Mouse (Mus musculus): ENCODE results near the gene C3ar1. TPM values are rescaled to one million over a fixed set of nuclear protein-coding genes. Genes with fewer than 3 reads are reported as not detected.

C3ar1 gene
- polyA plus RNA-seq, 1 experiment, result 6.4 TPM

Other genes starting within 250 kb of the C3ar1 start
- 0.04 TPM in 1 of 2 replicates, not detected in the other for gene Gdf3, start 246.1 kb downstream of the C3ar1 start, polyA plus RNA-seq (2012; rRNA removed)
- gene Dppa3, start 229.8 kb downstream of the C3ar1 start, polyA plus RNA-seq (2012; rRNA removed), result 0.27 and 0.29 TPM in 2 replicates
- 0.07 and 0.12 TPM in 2 replicates for gene Nanog, start 148.7 kb downstream of the C3ar1 start, polyA plus RNA-seq (2012; rRNA removed)
- gene Slc2a3, start 54.5 kb downstream of the C3ar1 start, polyA plus RNA-seq (2012; rRNA removed), result 5.1 and 5.9 TPM in 2 replicates
- 7.2 and 15.7 TPM in 2 replicates for gene Foxj2, start 36.2 kb downstream of the C3ar1 start, polyA plus RNA-seq (2012; rRNA removed)
- gene Necap1, start 18.3 kb upstream of the C3ar1 start, polyA plus RNA-seq (2012; rRNA removed), result 25.5 and 33.1 TPM in 2 replicates
- 11.0 and 11.4 TPM in 2 replicates for gene Clec4a1, start 65.7 kb upstream of the C3ar1 start, polyA plus RNA-seq (2012; rRNA removed)
- gene Clec4a3, start 96.4 kb upstream of the C3ar1 start, polyA plus RNA-seq (2012; rRNA removed), result 5.0 and 5.4 TPM in 2 replicates
- 0.10 TPM in 1 of 2 replicates, not detected in the other for gene Clec4a4, start 134.2 kb upstream of the C3ar1 start, polyA plus RNA-seq (2012; rRNA removed)
- 3.4 and 3.8 TPM in 2 replicates for gene Clec4b1, start 193.8 kb upstream of the C3ar1 start, polyA plus RNA-seq (2012; rRNA removed)